Mouse (Mus musculus) embryo, embryonic 9.5 days (tissue): Measurements from ENCODE around the gene Gm48552.

Experiments
- DNase-seq: peaks from one replicate; pipeline ENCODE4 v3.0.0-alpha.2; 2017; ENCODE audit errors: extremely low spot score

Gene Gm48552

GRCm38 (mm10) chr10:81388505-81389055 is at the start of gene Gm48552:
Gene Gm48552, plus strand, starts transcription at chr10:81389005.
- DNase-seq: no peak

- DNase-seq: no peak
These were observed 48.1 kb upstream of the Gm48552 start for GRCm38 (mm10) chr10:81340551-81341332.

GRCm38 (mm10) chr10:81341333-81341949 is 47.4 kb upstream of the Gm48552 start:
- DNase-seq: peak; percentile 68

- DNase-seq: no peak
These were observed 45.9 kb upstream of the Gm48552 start, which contains the start of gene Gipc3 for GRCm38 (mm10) chr10:81342686-81343505. Gene Gipc3, minus strand, starts transcription at chr10:81343266.

- DNase-seq: no peak
These were observed 44.2 kb upstream of the Gm48552 start for GRCm38 (mm10) chr10:81344421-81345161.

GRCm38 (mm10) chr10:81345162-81345534 is 43.7 kb upstream of the Gm48552 start:
- DNase-seq: no peak

- DNase-seq: peak; percentile 83
These were observed 42.2 kb upstream of the Gm48552 start for GRCm38 (mm10) chr10:81346453-81347067.

- no peak for DNase-seq
These were observed 39.7 kb upstream of the Gm48552 start for GRCm38 (mm10) chr10:81349146-81349545.

GRCm38 (mm10) chr10:81349961-81350350 is 38.8 kb upstream of the Gm48552 start:
- no peak for DNase-seq

GRCm38 (mm10) chr10:81350351-81351063 is 38.3 kb upstream of the Gm48552 start, which contains the start of gene Hmg20b:
Gene Hmg20b, minus strand, starts transcription at chr10:81350480.
- peak; percentile 99 for DNase-seq

- no peak for DNase-seq
These were observed 37.0 kb upstream of the Gm48552 start for GRCm38 (mm10) chr10:81351678-81352291.

- no peak for DNase-seq
These were observed 33.9 kb upstream of the Gm48552 start for GRCm38 (mm10) chr10:81354738-81355477.

GRCm38 (mm10) chr10:81355533-81355932 is 33.3 kb upstream of the Gm48552 start:
- no peak for DNase-seq

- no peak for DNase-seq
These were observed 32.3 kb upstream of the Gm48552 start for GRCm38 (mm10) chr10:81356352-81356990.

GRCm38 (mm10) chr10:81356991-81357844 is 31.6 kb upstream of the Gm48552 start, which contains the start of gene Mfsd12:
Gene Mfsd12, plus strand, starts transcription at chr10:81357491.
- DNase-seq: peak; percentile 85

- no peak for DNase-seq
These were observed 30.6 kb upstream of the Gm48552 start for GRCm38 (mm10) chr10:81358209-81358608.

- DNase-seq: no peak
These were observed 30.0 kb upstream of the Gm48552 start for GRCm38 (mm10) chr10:81358841-81359240.
